Mouse (Mus musculus): ENCODE results near the gene Midn. TPM values are rescaled to one million over a fixed set of nuclear protein-coding genes. Genes with fewer than 3 reads are reported as not detected.

The Midn gene
- total RNA-seq (2021) (100 to 1,000 TPM in 1 of 2 experiments, 10 to 100 TPM in 1; 96.2 to 102 TPM), polyA plus RNA-seq (2012; rRNA removed) (50.1 and 74.5 TPM in 2 replicates)
- long read RNA-seq, partial matches to known transcripts = 0 of 9 reads
- long read RNA-seq, other reads (novel, unspliced or antisense) = 9 of 9 reads

GRCm38 (mm10) chr10:80147719-80148601 lies at the start of gene Midn:
Gene Midn (plus strand): TSS chr10:80148272.
- peaks cover 20% of the 10 kb centered on the region for H3K4me1 ChIP-seq (ENCODE audit: control insufficient read depth, insufficient read depth, low read length)
- H3K79me2 ChIP-seq (replicated peaks; ENCODE audit: control insufficient read depth, insufficient read depth, low read length) = peaks cover 4% of the 10 kb centered on the region
- peak within 1 kb of the TSS; percentile 93 for H3K27ac ChIP-seq
- DNase-seq = peak; percentile 92
- TF ChIP-seq POLR2A (IDR thresholded peaks at IDR 0.05; ENCODE audit: insufficient read depth, low read depth, low read length) (peak; percentile 98), EP300 (IDR thresholded peaks at IDR 0.05; ENCODE audit: insufficient read depth, low read depth, low read length) (peak; percentile 89), CTCF (IDR thresholded peaks at IDR 0.05) (peak; percentile 72)
- under 1% methylated on average over 42 of the region's 42 CpGs for WGBS
- peak within 1 kb of the TSS; percentile 66 for H3K4me3 ChIP-seq
- intact Hi-C loops (cut with DNase I) = loop anchor here (2.0 kb wide), 1 partner anchor 77 kb away; no protein-coding TSS in a partner anchor
- H3K9ac ChIP-seq (ENCODE audit: low read depth, low read length) = peak within 1 kb of the TSS; percentile 95
- H3K36me3 ChIP-seq (ENCODE audit: control insufficient read depth, insufficient read depth, low read length) = peaks cover 8% of the 10 kb centered on the region
- H3K27me3 ChIP-seq (ENCODE audit: control insufficient read depth, insufficient read depth, low read length) = no peaks in the 10 kb centered on the region

GRCm38 (mm10) chr10:80098630-80099029 lies 49.4 kb upstream of the Midn start:
- Histone ChIP-seq H3K4me1 (ENCODE audit: control insufficient read depth, insufficient read depth, low read length) (peaks cover 35% of the 10 kb centered on the region), H3K79me2 (replicated peaks; ENCODE audit: control insufficient read depth, insufficient read depth, low read length) (peaks cover 23% of the 10 kb centered on the region), H3K27ac (no peak overlapping the region), H3K4me3 (no peak overlapping the region), H3K27me3 (ENCODE audit: control insufficient read depth, insufficient read depth, low read length) (no peaks in the 10 kb centered on the region), H3K9ac (ENCODE audit: low read depth, low read length) (no peak overlapping the region), H3K36me3 (ENCODE audit: control insufficient read depth, insufficient read depth, low read length) (no peaks in the 10 kb centered on the region)
- intact Hi-C loops (cut with DNase I) = no loop called here
- TF ChIP-seq EP300 (IDR thresholded peaks at IDR 0.05; ENCODE audit: insufficient read depth, low read depth, low read length) (no peak), CTCF (IDR thresholded peaks at IDR 0.05) (no peak), POLR2A (IDR thresholded peaks at IDR 0.05; ENCODE audit: insufficient read depth, low read depth, low read length) (no peak)
- no peak for DNase-seq
- WGBS = 68% methylated on average over 5 of the region's 5 CpGs

- peak in 1 of 2 experiments; percentile 56 for DNase-seq
- Histone ChIP-seq H3K79me2 (replicated peaks; ENCODE audit: control insufficient read depth, insufficient read depth, low read length) (peaks cover 16% of the 10 kb centered on the region), H3K36me3 (ENCODE audit: control insufficient read depth, insufficient read depth, low read length) (no peaks in the 10 kb centered on the region), H3K27me3 (ENCODE audit: control insufficient read depth, insufficient read depth, low read length) (no peaks in the 10 kb centered on the region), H3K4me1 (ENCODE audit: control insufficient read depth, insufficient read depth, low read length) (peaks cover 23% of the 10 kb centered on the region), H3K9ac (ENCODE audit: low read depth, low read length) (peak overlapping the region; percentile 56), H3K4me3 (peak overlapping the region; percentile 83; the same call in 1 of the 2 replicates), H3K27ac (peak overlapping the region; percentile 31)
- TF ChIP-seq EP300 (IDR thresholded peaks at IDR 0.05; ENCODE audit: insufficient read depth, low read depth, low read length) = no peak
- TF ChIP-seq CTCF (IDR thresholded peaks at IDR 0.05) = no peak
- no peak for TF ChIP-seq POLR2A (IDR thresholded peaks at IDR 0.05; ENCODE audit: insufficient read depth, low read depth, low read length)
- intact Hi-C loops (cut with DNase I) = no loop called here
- WGBS = 31% methylated on average over 11 of the region's 11 CpGs
Observed at GRCm38 (mm10) chr10:80100982-80101381, 47.1 kb upstream of the Midn start.

GRCm38 (mm10) chr10:80102216-80102915 lies 45.7 kb upstream of the Midn start:
- DNase-seq = peak; percentile 92 to 95
- Histone ChIP-seq H3K36me3 (ENCODE audit: control insufficient read depth, insufficient read depth, low read length) (no peaks in the 10 kb centered on the region), H3K79me2 (replicated peaks; ENCODE audit: control insufficient read depth, insufficient read depth, low read length) (peaks cover 13% of the 10 kb centered on the region), H3K4me1 (ENCODE audit: control insufficient read depth, insufficient read depth, low read length) (peaks cover 19% of the 10 kb centered on the region), H3K9ac (ENCODE audit: low read depth, low read length) (peak overlapping the region; percentile 98), H3K4me3 (peak overlapping the region; percentile 83), H3K27me3 (ENCODE audit: control insufficient read depth, insufficient read depth, low read length) (no peaks in the 10 kb centered on the region), H3K27ac (peak overlapping the region; percentile 95)
- whole genome bisulfite sequencing = under 1% methylated on average over 59 of the region's 59 CpGs
- TF ChIP-seq POLR2A (IDR thresholded peaks at IDR 0.05; ENCODE audit: insufficient read depth, low read depth, low read length) (peak; percentile 69; the same call in 1 of the 2 replicates), CTCF (IDR thresholded peaks at IDR 0.05) (no peak)
- intact Hi-C loops (cut with DNase I) = no loop called here

GRCm38 (mm10) chr10:80103032-80103431 lies 45.0 kb upstream of the Midn start:
- DNase-seq = no peak
- H3K4me1 ChIP-seq (ENCODE audit: control insufficient read depth, insufficient read depth, low read length) = peaks cover 16% of the 10 kb centered on the region
- no peak overlapping the region for H3K9ac ChIP-seq (ENCODE audit: low read depth, low read length)
- no peak overlapping the region for H3K4me3 ChIP-seq
- 76% methylated on average over 2 of the region's 2 CpGs for WGBS
- H3K27ac ChIP-seq = peak overlapping the region; percentile 95
- H3K27me3 ChIP-seq (ENCODE audit: control insufficient read depth, insufficient read depth, low read length) = no peaks in the 10 kb centered on the region
- intact Hi-C loops (cut with DNase I) = no loop called here
- TF ChIP-seq CTCF (IDR thresholded peaks at IDR 0.05) (no peak), POLR2A (IDR thresholded peaks at IDR 0.05; ENCODE audit: insufficient read depth, low read depth, low read length) (no peak), EP300 (IDR thresholded peaks at IDR 0.05; ENCODE audit: insufficient read depth, low read depth, low read length) (no peak)
- H3K36me3 ChIP-seq (ENCODE audit: control insufficient read depth, insufficient read depth, low read length) = no peaks in the 10 kb centered on the region
- H3K79me2 ChIP-seq (replicated peaks; ENCODE audit: control insufficient read depth, insufficient read depth, low read length) = peaks cover 13% of the 10 kb centered on the region

Measured in heart, adult 2 months (tissue).